Mouse (Mus musculus) spleen, adult 2 months (tissue): ENCODE data around the gene Tmpo.

Source experiments
- CTCF ChIP-seq: fragments of 200-500 bp; IDR thresholded peaks from 2 replicates; pipeline ENCODE4 v1.5.1; 2011; ENCODE audit warnings: mild to moderate bottlenecking, inconsistent platforms; ENCODE audit not compliant: insufficient read depth, insufficient read length, insufficient replicate concordance; ENCODE audit errors: extremely low read depth
- POLR2A ChIP-seq: fragments of 200-500 bp; IDR thresholded peaks from 2 replicates; pipeline ENCODE4 v1.6.1; 2011; ENCODE audit warnings: low read depth, low read length, inconsistent platforms

GRCm38 (mm10) chr10:91167352-91167751, 13.8 kb downstream of the Tmpo start:
- TF ChIP-seq CTCF = no peak
- TF ChIP-seq POLR2A = no peak
